Mouse (Mus musculus): ENCODE measurements at regions not wholly inside any gene's neighbourhood (a gene's known extent, or its start where the extent isn't known, plus 50 kb on each side); places are given as distances from the start of the nearest gene placed in this dataset.

DNA sequence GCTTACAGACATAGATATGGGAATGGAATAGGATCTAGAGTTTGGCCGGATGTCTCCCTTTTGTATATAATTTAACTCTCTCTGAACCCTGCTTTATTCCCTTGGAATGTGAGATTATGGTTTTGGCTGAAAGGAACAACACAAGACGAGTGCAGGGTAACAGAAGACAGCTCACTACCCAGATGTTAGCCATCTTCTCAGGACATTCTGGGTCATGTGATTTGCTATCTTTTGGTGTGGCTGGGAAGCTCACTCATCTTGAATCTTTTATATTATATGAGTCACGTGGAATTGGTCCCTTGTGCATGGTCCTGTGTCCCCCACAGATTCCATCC, 108.6 kb upstream of the Tmc3 start:
- DNase-seq (ENCODE audit: low spot score in 2 of 2), result no peak

DNA sequence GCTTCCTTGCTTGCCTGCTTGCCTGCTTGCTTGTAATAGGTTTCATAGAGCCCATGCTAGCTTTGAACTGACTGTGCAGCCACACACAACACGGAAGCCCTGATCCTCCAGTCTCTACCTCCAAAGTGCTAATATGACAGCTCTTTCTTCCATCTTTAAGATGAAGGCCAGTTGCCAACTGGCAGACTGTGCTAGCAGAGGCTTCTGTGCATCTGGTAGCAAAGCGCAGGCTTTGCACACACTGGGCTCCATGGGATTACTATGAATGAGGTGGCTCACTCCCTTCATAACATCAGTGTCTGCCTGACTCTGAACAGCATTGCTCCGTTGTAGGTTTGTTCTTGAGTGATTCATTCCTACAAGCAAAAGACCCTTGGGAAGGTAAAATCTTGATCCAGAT, 107.9 kb upstream of the Tmc3 start:
- DNase-seq (ENCODE audit: low spot score in 2 of 2), result no peak

DNA sequence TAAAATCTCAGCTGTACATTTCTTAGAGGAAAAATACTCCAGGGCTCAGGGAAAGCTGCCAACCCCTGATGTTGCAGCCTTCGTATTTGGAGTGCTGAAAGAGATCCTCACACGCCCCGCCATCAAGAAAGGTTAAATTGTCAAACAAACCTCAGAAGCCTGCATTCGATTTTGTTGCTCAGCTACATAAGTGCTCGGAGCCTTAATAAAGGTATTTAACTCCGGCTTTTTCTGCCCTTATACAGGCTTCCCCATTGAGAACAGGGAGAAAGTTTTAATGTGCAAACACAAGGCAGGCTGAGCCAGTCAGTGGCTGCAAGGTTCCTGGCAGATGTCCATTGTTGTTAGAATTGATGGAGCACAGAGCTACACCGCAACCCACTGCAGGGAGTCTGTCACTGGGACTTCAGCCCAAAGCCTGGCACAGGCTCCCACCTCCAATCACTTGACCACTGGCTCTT, 107.0 kb upstream of the Tmc3 start:
- no peak for DNase-seq (ENCODE audit: low spot score in 2 of 2)

DNA sequence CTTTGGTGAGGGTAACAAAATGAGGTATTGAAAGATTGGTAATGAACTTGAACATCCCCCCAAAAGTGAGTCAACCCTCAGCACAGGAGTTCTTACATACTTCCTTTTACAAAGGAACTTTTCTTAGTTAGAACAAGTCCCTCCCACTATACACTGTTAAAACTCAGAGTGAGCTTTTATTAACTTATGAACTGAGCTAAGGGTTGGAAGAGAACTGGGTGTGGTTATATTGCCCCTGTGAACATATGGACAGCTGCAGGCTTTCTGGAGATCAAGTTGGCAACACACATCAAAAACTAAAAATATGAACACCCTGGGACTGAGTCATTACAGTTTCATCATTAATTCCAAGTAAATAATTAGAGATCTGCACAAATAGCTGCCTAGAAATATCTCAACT, 103.1 kb upstream of the Tmc3 start:
- no peak for DNase-seq (ENCODE audit: low spot score in 2 of 2)

DNA sequence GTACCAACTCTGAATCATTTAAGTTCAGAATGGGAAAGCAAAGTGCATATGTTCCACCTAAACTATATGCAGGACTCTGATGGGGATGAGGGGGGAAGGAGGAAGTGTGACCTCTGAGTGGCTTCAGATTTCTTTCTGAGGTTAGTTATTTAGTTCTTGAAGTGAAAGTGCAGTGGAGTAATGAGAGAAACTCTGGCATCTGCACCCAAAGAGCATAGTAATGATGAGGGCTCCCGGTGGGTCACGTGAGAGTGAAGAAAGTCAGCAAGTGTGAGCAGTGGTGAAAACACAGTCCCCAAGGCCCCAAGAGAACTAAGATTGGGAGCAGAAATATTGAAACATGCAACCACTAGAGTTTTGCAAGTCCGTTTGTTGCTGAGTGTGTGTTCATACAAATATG, 102.5 kb upstream of the Tmc3 start:
- DNase-seq (ENCODE audit: low spot score in 2 of 2), result no peak

DNA sequence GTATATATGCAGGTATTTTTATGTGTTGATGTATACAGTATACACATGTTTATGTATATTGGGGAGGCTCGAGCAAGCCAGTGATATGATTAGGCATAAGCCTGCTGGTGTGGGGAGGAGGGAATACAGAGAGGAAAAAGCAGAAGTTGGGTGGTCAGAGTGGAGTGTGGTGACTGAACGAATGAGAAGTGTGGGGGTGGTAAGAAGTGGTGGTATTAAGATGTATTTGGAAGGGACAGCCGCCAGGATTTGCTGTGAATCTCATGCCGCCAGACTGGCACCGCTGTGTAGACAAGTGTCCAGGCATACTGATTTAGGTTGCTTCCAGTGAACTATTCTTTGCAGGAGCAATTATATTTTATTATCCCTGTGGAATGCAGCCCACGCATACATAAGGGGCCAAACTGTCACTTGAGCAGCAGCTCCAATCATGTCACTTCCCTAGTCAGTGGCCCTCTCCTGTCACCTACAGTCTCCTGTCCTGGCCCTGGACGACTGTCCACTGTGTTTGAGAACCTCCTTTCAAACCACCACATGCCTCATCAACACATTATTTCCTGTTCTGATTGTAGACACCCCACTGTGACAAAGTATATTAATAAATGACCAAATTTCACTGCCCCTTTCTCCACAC, 101.9 kb upstream of the Tmc3 start:
- DNase-seq (ENCODE audit: low spot score in 2 of 2), result no peak

DNA sequence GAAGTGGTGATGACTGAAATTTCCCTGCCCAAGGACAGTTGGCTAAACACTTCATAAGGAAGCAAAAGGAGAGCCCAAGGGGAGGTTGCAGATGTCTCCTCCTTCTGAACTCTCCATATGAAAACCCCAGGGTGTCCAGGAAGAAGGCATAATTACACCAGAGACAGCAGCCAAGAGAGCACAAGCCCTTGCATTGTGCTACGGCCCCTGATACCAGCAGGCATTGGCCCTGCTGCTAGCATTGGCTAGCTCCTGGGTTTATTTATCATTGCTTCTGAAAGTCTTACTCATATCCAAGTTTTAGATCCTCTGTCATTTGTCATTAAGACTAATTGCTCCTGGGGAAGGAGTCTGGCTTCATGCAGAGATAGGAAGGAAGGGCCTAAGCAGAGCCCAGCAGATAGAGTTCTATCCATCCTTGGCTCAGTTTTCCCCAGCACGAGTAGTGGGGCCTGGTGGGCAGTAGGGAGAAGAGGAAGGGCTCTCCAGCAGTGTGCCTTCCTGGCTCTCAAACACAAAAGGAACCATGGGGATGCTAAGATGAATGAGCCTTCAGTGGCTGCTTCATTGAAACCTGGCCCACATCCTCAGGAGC, 98.5 kb upstream of the Tmc3 start:
- no peak for DNase-seq (ENCODE audit: low spot score in 2 of 2)

DNA sequence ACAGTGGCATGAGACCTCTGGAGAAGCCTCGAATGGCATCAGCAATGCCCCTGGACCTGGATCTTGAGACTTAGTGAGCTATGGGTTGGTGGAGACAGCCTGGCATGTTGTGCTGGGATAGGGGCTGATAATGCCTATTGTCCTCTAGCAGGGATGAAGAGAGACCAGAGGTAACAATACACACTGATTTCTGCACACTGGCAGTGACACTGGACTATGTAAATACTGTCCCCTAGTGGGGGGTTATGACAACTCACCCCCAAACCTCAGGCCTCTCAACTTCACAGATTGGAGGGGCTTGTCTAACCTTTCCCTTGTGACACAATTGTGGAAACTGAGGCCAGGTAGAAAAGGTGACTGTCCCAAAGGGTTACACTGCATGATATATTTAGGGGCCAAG, 94.9 kb upstream of the Tmc3 start:
- DNase-seq (ENCODE audit: low spot score in 2 of 2), result no peak

DNA sequence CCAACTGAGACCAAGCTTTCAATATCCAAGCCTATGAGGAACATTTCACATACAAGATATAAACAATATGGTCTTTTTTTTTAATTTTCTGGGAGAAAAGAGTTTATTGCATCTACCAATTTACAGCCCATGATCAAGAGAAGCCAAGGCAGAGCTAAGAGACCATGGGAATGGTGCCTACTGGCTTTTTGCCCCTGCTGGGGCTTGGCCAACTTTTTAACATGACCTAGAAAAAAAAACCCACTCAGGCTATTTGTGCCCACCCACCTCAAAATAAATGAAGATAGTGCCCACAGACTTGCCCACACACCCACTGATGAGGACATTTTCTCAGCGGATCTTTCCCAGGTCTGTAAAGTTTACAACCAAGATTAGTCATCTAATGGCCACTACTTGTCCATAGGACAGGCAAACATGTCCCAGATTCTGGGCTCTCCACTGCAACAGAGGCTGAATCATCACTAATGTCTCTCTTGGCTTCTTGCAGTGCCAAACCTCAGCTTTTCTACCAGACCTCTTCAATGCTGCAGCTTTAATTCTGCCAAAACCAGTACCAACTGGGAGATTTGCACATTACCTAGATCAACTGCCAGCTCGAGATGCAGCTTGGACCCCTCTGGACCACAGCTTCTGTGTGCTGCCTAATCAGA, 79.6 kb upstream of the Tmc3 start:
- no peak for DNase-seq (ENCODE audit: low spot score in 2 of 2)

DNA sequence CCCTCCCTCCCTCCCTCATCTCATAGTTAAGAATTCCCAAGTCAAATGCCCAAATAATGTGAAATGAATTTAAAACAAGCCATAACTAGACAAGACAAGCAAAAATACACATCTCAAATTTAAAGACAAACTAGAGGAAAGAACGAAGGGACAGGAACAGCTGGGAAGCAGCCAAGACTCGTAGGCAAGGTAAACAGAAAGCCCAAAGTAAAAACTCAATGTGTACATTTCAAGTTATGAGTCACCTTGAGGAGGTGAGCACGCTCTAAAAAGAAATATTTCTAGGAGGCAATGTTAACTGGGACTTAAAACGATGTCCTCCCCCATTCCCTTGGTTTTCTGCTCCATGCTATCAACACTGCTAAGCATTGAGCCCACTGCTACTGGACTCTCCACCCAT, 68.4 kb upstream of the Tmc3 start:
- DNase-seq (ENCODE audit: low spot score in 2 of 2), result no peak

DNA sequence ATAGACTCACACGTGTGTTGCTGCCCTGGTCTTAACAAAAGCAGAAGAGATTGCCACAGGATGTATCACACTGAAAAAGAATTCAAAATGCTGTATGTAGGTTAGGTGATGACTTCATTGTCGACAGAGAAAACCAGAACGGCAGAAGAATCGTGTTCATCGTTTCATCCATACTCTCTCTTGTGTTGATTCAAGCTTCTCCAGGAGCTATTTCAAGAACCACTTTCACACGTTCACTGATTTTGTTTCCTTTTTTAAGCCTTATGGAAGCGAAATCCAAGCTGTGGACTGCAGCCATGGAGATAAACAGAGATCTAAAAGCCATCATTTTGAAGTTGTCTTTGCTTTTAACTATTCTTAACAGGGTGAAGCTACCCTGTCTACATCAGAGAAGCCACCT, 63.2 kb upstream of the Tmc3 start:
- DNase-seq (ENCODE audit: low spot score in 2 of 2), result no peak
